In genomic region chr4:96980311-96980710, GRCm38 (mm10) we compare ENCODE assay signal across 18 mouse cellular contexts.
DNase-seq lines count a peak whose midpoint lies in the region; ATAC-seq and TF ChIP-seq lines count a peak whose summit lies in the region.
"Had no signal": no experiment of that assay in that cellular context is flagged by ENCODE, and none has a peak within 500 bp of the region (broad histone marks: within the 10 kb centered on the region; RNA-seq: fewer than 3 reads in every experiment).

No protein-coding gene starts in this region.

- H3K36me3 ChIP-seq in heart, embryonic 15.5 days = no peaks in the 10 kb centered on the region
- no peaks in the 10 kb centered on the region for H3K36me3 ChIP-seq in lung, embryonic 14.5 days (ENCODE audit: insufficient read depth)
- no peaks in the 10 kb centered on the region for H3K36me3 ChIP-seq in forebrain, postnatal 0 days (ENCODE audit: insufficient read depth)
- H3K36me3 ChIP-seq: hindbrain, embryonic 13.5 days had no signal

- H3K4me1 ChIP-seq in heart, embryonic 15.5 days (replicated peaks) = no peaks in the 10 kb centered on the region
- no peaks in the 10 kb centered on the region for H3K4me1 ChIP-seq in lung, embryonic 14.5 days (ENCODE audit: insufficient read depth)
- H3K4me1 ChIP-seq in forebrain, postnatal 0 days (ENCODE audit: insufficient read depth) = no peaks in the 10 kb centered on the region
- H3K4me1 ChIP-seq: hindbrain, embryonic 13.5 days had no signal

- H3K27me3 ChIP-seq in heart, embryonic 15.5 days = no peaks in the 10 kb centered on the region
- H3K27me3 ChIP-seq in lung, embryonic 14.5 days (ENCODE audit: insufficient read depth, low read length) = no peaks in the 10 kb centered on the region
- no peaks in the 10 kb centered on the region for H3K27me3 ChIP-seq in forebrain, postnatal 0 days (ENCODE audit: insufficient read depth, low read length)
- H3K27me3 ChIP-seq: hindbrain, embryonic 13.5 days had no signal

- 65% methylated on average over 2 of the region's 2 CpGs for WGBS in heart, embryonic 15.5 days
- WGBS in lung, embryonic 14.5 days = 44% methylated on average over 2 of the region's 2 CpGs
- 62% methylated on average over 2 of the region's 2 CpGs for WGBS in forebrain, postnatal 0 days

- no peak overlapping the region for H3K4me2 ChIP-seq in heart, embryonic 15.5 days
- no peak overlapping the region for H3K4me2 ChIP-seq in lung, embryonic 14.5 days
- H3K4me2 ChIP-seq in forebrain, postnatal 0 days (ENCODE audit: low read depth) = no peak overlapping the region
- H3K4me2 ChIP-seq: hindbrain, embryonic 13.5 days; midbrain, embryonic 11.5 days had no signal

- no peak overlapping the region for H3K9ac ChIP-seq in heart, embryonic 15.5 days
- no peak overlapping the region for H3K9ac ChIP-seq in lung, embryonic 14.5 days
- H3K9ac ChIP-seq in forebrain, postnatal 0 days = no peak overlapping the region
- H3K9ac ChIP-seq: hindbrain, embryonic 13.5 days; liver, postnatal 0 days had no signal

- no peak overlapping the region for H3K27ac ChIP-seq in heart, embryonic 15.5 days
- no peak overlapping the region for H3K27ac ChIP-seq in lung, embryonic 14.5 days (ENCODE audit: low read depth)
- no peak overlapping the region for H3K27ac ChIP-seq in forebrain, postnatal 0 days (ENCODE audit: low read depth, low read length)
- H3K27ac ChIP-seq: hindbrain, embryonic 13.5 days had no signal

- TF ChIP-seq CTCF in lung, embryonic 14.5 days (IDR thresholded peaks at IDR 0.05; ENCODE audit: low read depth) = no peak
- no peak for TF ChIP-seq CTCF in forebrain, postnatal 0 days (IDR thresholded peaks at IDR 0.05; ENCODE audit: low read depth)

- H3K9me3 ChIP-seq in heart, embryonic 15.5 days (replicated peaks) = no peaks in the 10 kb centered on the region
- no peaks in the 10 kb centered on the region for H3K9me3 ChIP-seq in lung, embryonic 14.5 days (ENCODE audit: low read depth, low read length)
- no peaks in the 10 kb centered on the region for H3K9me3 ChIP-seq in forebrain, postnatal 0 days (ENCODE audit: low read length)
- H3K9me3 ChIP-seq: hindbrain, embryonic 13.5 days had no signal

- ATAC-seq in heart, embryonic 15.5 days (replicated peaks; ENCODE audit: insufficient number of reproducible peaks, insufficient read depth, low FRiP score, low read depth) = 0 out of 2 replicates have a peak, but pooled peaks have one; percentile 31
- ATAC-seq in lung, embryonic 14.5 days (ENCODE audit: insufficient read depth) = peak; percentile 77; the same call in 1 of the 2 replicates
- ATAC-seq in forebrain, postnatal 0 days = peak; percentile 95
- ATAC-seq: intestine, embryonic 16.5 days; liver, postnatal 0 days had no signal

- H3K4me3 ChIP-seq in heart, embryonic 15.5 days = no peak overlapping the region
- H3K4me3 ChIP-seq in lung, embryonic 14.5 days (ENCODE audit: low read depth, low read length) = no peak overlapping the region
- no peak overlapping the region for H3K4me3 ChIP-seq in forebrain, postnatal 0 days (ENCODE audit: low read depth, low read length)
- H3K4me3 ChIP-seq: erythroblast, embryonic 14.5 days; hindbrain, embryonic 13.5 days had no signal

- intact Hi-C loops in gastrocnemius, postnatal 14 days (cut with DNase I; ENCODE audit: low total_unique reads) = no loop called here

- no peak for DNase-seq in heart, adult 9 months (ENCODE audit: low spot score in 2 of 2)
- DNase-seq in lung, embryonic 14.5 days = peak; percentile 34
- DNase-seq in lung, postnatal 14 days = no peak
- peak; percentile 7 for DNase-seq in Muller cell, postnatal 12 days (ENCODE audit: inconsistent ontology term)
- peak; percentile 26 for DNase-seq in forebrain, postnatal 0 days
- DNase-seq in gastrocnemius, postnatal 14 days = no peak
- DNase-seq: adrenal gland, postnatal 14 days; B cell, adult 2 months; cerebellum, adult 8-10 months; layer of hippocampus, postnatal 36 days; liver; liver, postnatal 0 days; thymus, adult 18-20 months had no signal

Comparison
In these comparisons a context has a peak if more than half of its experiments do, and no peak if none do; other contexts are left out.
1. DNase-seq: peak in lung, embryonic 14.5 days (single experiment), Muller cell, postnatal 12 days (single experiment) and forebrain, postnatal 0 days (single experiment); none in heart, adult 9 months (0 of 2), lung, postnatal 14 days (single experiment) and gastrocnemius, postnatal 14 days (single experiment).
2. ATAC-seq: peak in every context shown above with its lines; median percentile 95 in forebrain, postnatal 0 days; 77 in lung, embryonic 14.5 days; 31 in heart, embryonic 15.5 days.